Mouse (Mus musculus) heart, embryonic 13.5 days (tissue): Measurements from ENCODE around the gene Apol6. TPM values are rescaled to one million over a fixed set of nuclear protein-coding genes. Genes with fewer than 3 reads are reported as not detected.
"Not testable (repeated sequence)": the region's sequence is repeated elsewhere in the genome, so short reads cannot be mapped to it uniquely, and the experiment has no call there.

Experiments used
- ATAC-seq: fragments of 200-750 bp; cut with Nextera tagmentation; 2 replicates; pipeline ENCODE4 v1.8.0; 2017; ENCODE audit warnings: moderate TSS enrichment; ENCODE audit not compliant: insufficient number of reproducible peaks, low FRiP score, low TSS enrichment; ENCODE audit errors: extremely low read depth
- H3K27ac ChIP-seq: fragments of 300-500 bp; sonication (generic); replicated peaks from 2 replicates; pipeline ENCODE4 v1.5.1; 2015; ENCODE audit warnings: moderate library complexity, mild to moderate bottlenecking, inconsistent platforms
- H3K27me3 ChIP-seq: fragments of 300-500 bp; sonication (generic); replicated peaks from 2 replicates; pipeline ENCODE4 v1.6.1; 2015; ENCODE audit warnings: mild to moderate bottlenecking, inconsistent platforms
- H3K36me3 ChIP-seq: fragments of 300-500 bp; sonication (generic); 2 replicates; pipeline ENCODE4 v1.6.1; 2015; ENCODE audit warnings: mild to moderate bottlenecking, inconsistent platforms
- H3K4me1 ChIP-seq: fragments of 300-500 bp; sonication (generic); 2 replicates; pipeline ENCODE4 v1.6.1; 2015; ENCODE audit warnings: inconsistent platforms
- H3K4me2 ChIP-seq: fragments of 300-500 bp; sonication (generic); 2 replicates; pipeline ENCODE4 v1.6.1; 2015; ENCODE audit warnings: inconsistent platforms, mild to moderate bottlenecking, moderate library complexity
- H3K4me3 ChIP-seq: fragments of 300-500 bp; sonication (generic); 2 replicates; pipeline ENCODE4 v1.5.1; 2015; ENCODE audit warnings: moderate library complexity, mild to moderate bottlenecking, inconsistent platforms
- H3K9ac ChIP-seq: fragments of 300-500 bp; sonication (generic); 2 replicates; pipeline ENCODE4 v1.6.1; 2015; ENCODE audit warnings: inconsistent platforms, mild to moderate bottlenecking, moderate library complexity
- H3K9me3 ChIP-seq: fragments of 300-500 bp; sonication (generic); 2 replicates; pipeline ENCODE4 v1.6.1; 2016; ENCODE audit warnings: inconsistent platforms
- WGBS: fragments of 180-500 bp; shearing (Covaris S2); methylation state at CpG from one replicate; pipeline ENCODE4 v1.1.7; 2015; ENCODE audit warnings: mixed read lengths; 5-methylcytosine and 5-hydroxymethylcytosine counted together
- polyA plus RNA-seq: library from polyadenylated mRNA; unstranded; fragments of >200 nt; fragmentation: Nextera tagmentation; extraction: Ambion mirVana; gene quantifications from 2 replicates; pipeline ENCODE4 v1.2.1, GENCODE M21; 2015

Gene Apol6
- polyA plus RNA-seq, 1 experiment from 2014 or later = 0.15 TPM

DNA sequence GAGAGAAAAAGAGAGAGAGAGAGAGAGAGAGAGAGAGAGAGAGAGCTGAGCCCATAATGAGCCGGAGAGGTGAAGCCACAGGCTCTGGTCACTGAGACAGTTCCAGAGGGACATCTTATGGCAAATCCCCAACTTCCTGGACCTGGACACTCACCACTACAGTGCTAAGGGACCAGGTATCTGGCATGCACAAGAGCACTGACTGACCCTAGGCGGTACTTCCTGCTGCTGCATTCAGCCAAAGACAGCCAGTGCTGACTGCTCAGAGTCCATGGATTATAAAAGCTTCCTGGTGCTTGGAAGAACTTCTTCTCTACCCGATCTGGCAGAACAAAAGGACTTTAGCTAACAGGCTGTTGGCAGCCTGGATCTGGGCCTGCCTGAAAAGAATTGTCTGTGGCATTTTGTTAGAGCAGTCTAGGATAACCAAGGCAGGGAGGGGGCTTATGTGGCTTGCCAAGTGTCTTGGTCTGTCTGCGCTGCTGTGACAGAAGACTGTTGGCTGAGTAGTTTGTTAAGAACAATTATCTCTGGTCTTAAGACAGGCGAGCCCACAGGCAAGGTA lies 10.2 kb downstream of the Apol6 start:
- no peak for ATAC-seq
- no peaks in the 10 kb centered on the region for H3K27me3 ChIP-seq
- H3K4me3 ChIP-seq = no peak overlapping the region
- no peaks in the 10 kb centered on the region for H3K36me3 ChIP-seq
- peaks cover 7% of the 10 kb centered on the region; the same call in 1 of the 2 replicates for H3K9me3 ChIP-seq
- WGBS = 54% methylated on average over 5 of the region's 5 CpGs
- peaks cover 38% of the 10 kb centered on the region for H3K4me1 ChIP-seq
- peak overlapping the region; percentile 62 for H3K9ac ChIP-seq
- H3K27ac ChIP-seq = no peak overlapping the region; the same call in 1 of the 2 replicates
- H3K4me2 ChIP-seq = no peak overlapping the region

- Histone ChIP-seq H3K4me1 (peaks cover 38% of the 10 kb centered on the region), H3K4me3 (no peak overlapping the region), H3K27ac (peak overlapping the region; percentile 76), H3K9ac (peak overlapping the region; percentile 20; the same call in 1 of the 2 replicates), H3K4me2 (peak overlapping the region; percentile 26; the same call in 1 of the 2 replicates), H3K9me3 (peaks cover 7% of the 10 kb centered on the region; the same call in 1 of the 2 replicates), H3K36me3 (no peaks in the 10 kb centered on the region), H3K27me3 (no peaks in the 10 kb centered on the region)
- no peak; the same call in 1 of the 2 replicates for ATAC-seq
- WGBS = 10% methylated on average over 6 of the region's 6 CpGs
These were observed 11.7 kb downstream of the Apol6 start for GRCm38 (mm10) chr15:77056001-77056790.

DNA sequence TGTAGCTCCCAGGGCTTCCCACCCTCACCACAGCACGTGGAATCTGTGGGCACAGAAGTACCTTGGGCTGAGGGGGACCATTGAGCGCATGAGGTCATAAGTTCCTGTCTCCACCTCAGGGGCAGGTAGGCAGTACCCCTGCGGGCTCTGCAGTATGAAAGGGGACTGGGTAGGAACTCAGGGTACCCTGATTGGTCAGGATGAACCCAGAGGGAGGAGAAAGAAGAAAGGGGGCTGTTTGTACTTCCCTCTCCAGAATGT lies 12.2 kb downstream of the Apol6 start:
- WGBS = 30% methylated on average over 3 of the region's 3 CpGs
- no peaks in the 10 kb centered on the region for H3K36me3 ChIP-seq
- H3K27ac ChIP-seq = peak overlapping the region; percentile 76
- H3K9ac ChIP-seq = peak overlapping the region; percentile 20
- peak overlapping the region; percentile 26; the same call in 1 of the 2 replicates for H3K4me2 ChIP-seq
- H3K4me1 ChIP-seq = peaks cover 38% of the 10 kb centered on the region
- no peaks in the 10 kb centered on the region for H3K27me3 ChIP-seq
- peaks cover 7% of the 10 kb centered on the region; the same call in 1 of the 2 replicates for H3K9me3 ChIP-seq
- H3K4me3 ChIP-seq = no peak overlapping the region
- no peak for ATAC-seq

- Histone ChIP-seq H3K4me3 (no peak overlapping the region), H3K27me3 (no peaks in the 10 kb centered on the region), H3K4me2 (no peak overlapping the region), H3K4me1 (peaks cover 42% of the 10 kb centered on the region), H3K27ac (no peak overlapping the region), H3K36me3 (no peaks in the 10 kb centered on the region), H3K9ac (no peak overlapping the region), H3K9me3 (peaks cover 7% of the 10 kb centered on the region; the same call in 1 of the 2 replicates)
- ATAC-seq = 0 out of 2 replicates have a peak, but pooled peaks have one; percentile 26
These were observed 14.0 kb downstream of the Apol6 start for GRCm38 (mm10) chr15:77058566-77058965.

DNA sequence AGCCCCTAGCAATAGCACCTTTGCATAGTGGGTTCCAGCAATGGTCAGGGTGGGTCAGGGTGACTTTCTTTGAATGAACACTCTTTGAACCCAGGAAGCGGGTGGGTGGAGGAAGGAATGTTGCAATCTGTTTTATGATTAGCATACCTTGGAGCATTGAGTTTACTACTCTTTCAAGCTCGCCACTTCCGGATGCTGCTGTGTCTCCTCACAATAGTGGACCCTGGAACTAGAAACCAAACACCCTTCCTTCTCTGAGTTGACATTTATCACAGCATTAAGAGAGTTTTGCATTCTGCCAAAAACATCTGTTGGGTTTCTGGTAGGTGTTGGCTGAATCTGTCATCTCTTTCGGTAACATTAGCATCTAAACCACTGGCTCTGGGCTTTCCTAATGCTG lies 14.9 kb downstream of the Apol6 start:
- H3K9ac ChIP-seq, ATAC-seq: not testable (repeated sequence)
- WGBS = 90% methylated on average over 4 of the region's 4 CpGs

DNA sequence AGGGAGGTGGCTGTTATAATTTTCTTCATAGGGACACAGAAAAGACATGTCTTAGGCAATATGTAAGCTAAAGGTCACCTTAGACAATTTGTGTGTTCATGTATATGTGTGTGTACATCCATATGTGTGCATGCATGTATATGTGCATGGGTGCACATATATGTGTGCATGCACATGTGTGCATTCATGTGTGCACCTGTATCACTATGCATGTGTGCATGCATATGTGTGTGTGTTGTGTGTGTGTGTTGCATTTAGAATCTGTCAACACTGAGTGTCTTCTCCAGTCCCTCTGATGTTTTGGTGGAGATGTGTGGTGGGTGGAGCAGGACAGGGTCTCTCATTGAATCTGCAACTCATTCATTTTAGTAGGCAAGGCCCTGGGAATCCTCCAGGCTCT lies 18.2 kb downstream of the Apol6 start:
- Histone ChIP-seq H3K4me1 (peaks cover 12% of the 10 kb centered on the region), H3K27ac (no peak overlapping the region), H3K36me3 (no peaks in the 10 kb centered on the region), H3K9me3 (peaks cover 7% of the 10 kb centered on the region; the same call in 1 of the 2 replicates), H3K4me2 (no peak overlapping the region), H3K9ac (no peak overlapping the region), H3K27me3 (no peaks in the 10 kb centered on the region), H3K4me3 (no peak overlapping the region)
- no peak for ATAC-seq

More for the DNA sequence above, 14.9 kb downstream of the Apol6 start:
- not testable (repeated sequence) for H3K9me3 ChIP-seq, H3K36me3 ChIP-seq, H3K27me3 ChIP-seq, H3K4me2 ChIP-seq, H3K27ac ChIP-seq, H3K4me3 ChIP-seq
- peaks cover 39% of the 10 kb centered on the region for H3K4me1 ChIP-seq

GRCm38 (mm10) chr15:77065259-77065852 lies 20.8 kb downstream of the Apol6 start:
- H3K27ac ChIP-seq = no peak overlapping the region
- no peaks in the 10 kb centered on the region for H3K9me3 ChIP-seq
- peaks cover 23% of the 10 kb centered on the region for H3K4me1 ChIP-seq
- no peak overlapping the region for H3K4me3 ChIP-seq
- no peaks in the 10 kb centered on the region for H3K27me3 ChIP-seq
- no peaks in the 10 kb centered on the region for H3K36me3 ChIP-seq
- ATAC-seq = no peak
- H3K4me2 ChIP-seq = no peak overlapping the region
- 76% methylated on average over 6 of the region's 6 CpGs for WGBS
- no peak overlapping the region for H3K9ac ChIP-seq

GRCm38 (mm10) chr15:77066233-77066632 lies 21.7 kb downstream of the Apol6 start:
- Histone ChIP-seq H3K4me2 (no peak overlapping the region), H3K4me3 (no peak overlapping the region), H3K36me3 (no peaks in the 10 kb centered on the region), H3K9me3 (no peaks in the 10 kb centered on the region), H3K27ac (peak overlapping the region; percentile 20; the same call in 1 of the 2 replicates), H3K27me3 (no peaks in the 10 kb centered on the region), H3K4me1 (peaks cover 26% of the 10 kb centered on the region), H3K9ac (peak overlapping the region; percentile 19; the same call in 1 of the 2 replicates)
- WGBS = 37% methylated on average over 6 of the region's 6 CpGs
- no peak for ATAC-seq

- H3K27me3 ChIP-seq = no peaks in the 10 kb centered on the region
- ATAC-seq = no peak
- WGBS = 34% methylated on average over 3 of the region's 3 CpGs
- H3K4me3 ChIP-seq = no peak overlapping the region
- H3K36me3 ChIP-seq = 0 out of 2 replicates have a peak, but pooled peaks cover under 1% of the 10 kb centered on the region
- H3K9ac ChIP-seq = peak overlapping the region; percentile 54
- no peaks in the 10 kb centered on the region for H3K9me3 ChIP-seq
- H3K4me2 ChIP-seq = no peak overlapping the region
- H3K27ac ChIP-seq = peak overlapping the region; percentile 83
- peaks cover 33% of the 10 kb centered on the region for H3K4me1 ChIP-seq
These were observed 23.9 kb downstream of the Apol6 start for GRCm38 (mm10) chr15:77068439-77068861.

- no peak overlapping the region for H3K4me2 ChIP-seq
- H3K27me3 ChIP-seq = no peaks in the 10 kb centered on the region
- no peaks in the 10 kb centered on the region for H3K9me3 ChIP-seq
- no peak for ATAC-seq
- no peak overlapping the region for H3K9ac ChIP-seq
- H3K4me1 ChIP-seq = peaks cover 33% of the 10 kb centered on the region
- 48% methylated on average over 3 of the region's 3 CpGs for WGBS
- peak overlapping the region; percentile 83 for H3K27ac ChIP-seq
- 0 out of 2 replicates have a peak, but pooled peaks cover 4% of the 10 kb centered on the region for H3K36me3 ChIP-seq
- H3K4me3 ChIP-seq = no peak overlapping the region
These were observed 24.5 kb downstream of the Apol6 start for GRCm38 (mm10) chr15:77069019-77069418.

- H3K27ac ChIP-seq = no peak overlapping the region
- peaks cover 33% of the 10 kb centered on the region for H3K4me1 ChIP-seq
- ATAC-seq = no peak
- peaks cover 18% of the 10 kb centered on the region for H3K36me3 ChIP-seq
- no peaks in the 10 kb centered on the region for H3K9me3 ChIP-seq
- H3K9ac ChIP-seq = no peak overlapping the region
- H3K4me3 ChIP-seq = no peak overlapping the region
- H3K27me3 ChIP-seq = no peaks in the 10 kb centered on the region
- no peak overlapping the region for H3K4me2 ChIP-seq
- WGBS = 81% methylated on average over 11 of the region's 11 CpGs
These were observed 26.3 kb downstream of the Apol6 start for GRCm38 (mm10) chr15:77070745-77071268.
